Mouse (Mus musculus) hindbrain, embryonic 10.5 days (tissue): Measurements from ENCODE around the gene Adra2a. TPM values are rescaled to one million over a fixed set of nuclear protein-coding genes. Genes with fewer than 3 reads are reported as not detected.

ENCODE experiments used
- DNase-seq: peaks from one replicate; pipeline ENCODE4 v3.0.0-alpha.2; 2017; ENCODE audit warnings: low spot score
- H3K27ac ChIP-seq: fragments of 300-500 bp; sonication (generic); 2 replicates; pipeline ENCODE4 v1.5.1; 2016; ENCODE audit warnings: mild to moderate bottlenecking, moderate library complexity
- H3K27me3 ChIP-seq: fragments of 300-500 bp; sonication (generic); 2 replicates; pipeline ENCODE4 v1.6.1; 2016; ENCODE audit warnings: mild to moderate bottlenecking; ENCODE audit not compliant: poor library complexity, insufficient read depth, severe bottlenecking
- H3K36me3 ChIP-seq: fragments of 300-500 bp; sonication (generic); 2 replicates; pipeline ENCODE4 v1.6.1; 2016; ENCODE audit warnings: mild to moderate bottlenecking, moderate library complexity
- H3K4me1 ChIP-seq: fragments of 300-500 bp; sonication (generic); replicated peaks from 2 replicates; pipeline ENCODE4 v1.6.1; 2016; ENCODE audit warnings: mild to moderate bottlenecking
- H3K4me3 ChIP-seq: fragments of 300-500 bp; sonication (generic); 2 replicates; pipeline ENCODE4 v1.5.1; 2016; ENCODE audit warnings: mild to moderate bottlenecking, moderate library complexity
- H3K9me3 ChIP-seq: fragments of 300-500 bp; sonication (generic); 2 replicates; pipeline ENCODE4 v1.6.1; 2016; ENCODE audit warnings: mild to moderate bottlenecking, moderate library complexity
- WGBS: fragments of 180-500 bp; shearing (Covaris S2); methylation state at CpG from one replicate; pipeline ENCODE4 v1.1.7; 2016; 5-methylcytosine and 5-hydroxymethylcytosine counted together
- polyA plus RNA-seq: library from polyadenylated mRNA; unstranded; fragments of >200 nt; fragmentation: Nextera tagmentation; extraction: Ambion mirVana; gene quantifications from 2 replicates; pipeline ENCODE4 v1.2.1, GENCODE M21; 2016

Gene Adra2a
- polyA plus RNA-seq = 0.65 and 1.8 TPM in 2 replicates

- 74% methylated on average over 5 of the region's 5 CpGs for WGBS
- peaks cover 44% of the 10 kb centered on the region for H3K27me3 ChIP-seq
- no peaks in the 10 kb centered on the region for H3K9me3 ChIP-seq
- H3K4me3 ChIP-seq = peak within 1 kb of the TSS; percentile 60
- DNase-seq = no peak
- H3K27ac ChIP-seq = peak within 1 kb of the TSS; percentile 70
- H3K4me1 ChIP-seq = peaks cover 45% of the 10 kb centered on the region
- H3K36me3 ChIP-seq = no peaks in the 10 kb centered on the region
Observed at GRCm38 (mm10) chr19:54043851-54044250, at the start of gene Adra2a. Gene Adra2a, plus strand, starts transcription at chr19:54044151.

- Histone ChIP-seq H3K4me1 (peaks cover 11% of the 10 kb centered on the region), H3K27ac (no peak overlapping the region), H3K36me3 (peaks cover 5% of the 10 kb centered on the region), H3K27me3 (no peaks in the 10 kb centered on the region), H3K9me3 (no peaks in the 10 kb centered on the region), H3K4me3 (no peak overlapping the region)
- no peak for DNase-seq
- WGBS = 87% methylated on average over 1 of the region's 1 CpGs
Observed at GRCm38 (mm10) chr19:53994276-53994675, 49.7 kb upstream of the Adra2a start.

- peaks cover 14% of the 10 kb centered on the region; the same call in 1 of the 2 replicates for H3K36me3 ChIP-seq
Observed at GRCm38 (mm10) chr19:54010973-54011372, 33.0 kb upstream of the Adra2a start.

GRCm38 (mm10) chr19:54014999-54015398 is 29.0 kb upstream of the Adra2a start:
- H3K27ac ChIP-seq = no peak overlapping the region
- no peak for DNase-seq
- H3K36me3 ChIP-seq = 0 out of 2 replicates have a peak, but pooled peaks cover 6% of the 10 kb centered on the region
- H3K4me3 ChIP-seq = no peak overlapping the region
- H3K27me3 ChIP-seq = no peaks in the 10 kb centered on the region
- H3K4me1 ChIP-seq = no peaks in the 10 kb centered on the region; the same call in 1 of the 2 replicates
- WGBS = 98% methylated on average over 5 of the region's 5 CpGs
- no peaks in the 10 kb centered on the region for H3K9me3 ChIP-seq

More at GRCm38 (mm10) chr19:54010973-54011372, 33.0 kb upstream of the Adra2a start:
- no peaks in the 10 kb centered on the region; the same call in 1 of the 2 replicates for H3K4me1 ChIP-seq
- H3K9me3 ChIP-seq = no peaks in the 10 kb centered on the region
- 70% methylated on average over 4 of the region's 4 CpGs for WGBS
- no peak for DNase-seq
- H3K4me3 ChIP-seq = no peak overlapping the region
- no peak overlapping the region for H3K27ac ChIP-seq
- no peaks in the 10 kb centered on the region for H3K27me3 ChIP-seq

GRCm38 (mm10) chr19:54015503-54015902 is 28.4 kb upstream of the Adra2a start:
- H3K36me3 ChIP-seq = 0 out of 2 replicates have a peak, but pooled peaks cover 6% of the 10 kb centered on the region
- H3K4me1 ChIP-seq = no peaks in the 10 kb centered on the region
- H3K4me3 ChIP-seq = no peak overlapping the region
- 97% methylated on average over 5 of the region's 5 CpGs for WGBS
- H3K9me3 ChIP-seq = no peaks in the 10 kb centered on the region
- no peak overlapping the region for H3K27ac ChIP-seq
- DNase-seq = no peak
- no peaks in the 10 kb centered on the region for H3K27me3 ChIP-seq

- H3K27ac ChIP-seq = no peak overlapping the region
- no peaks in the 10 kb centered on the region for H3K9me3 ChIP-seq
- H3K36me3 ChIP-seq = peaks cover 52% of the 10 kb centered on the region
- no peaks in the 10 kb centered on the region for H3K27me3 ChIP-seq
- 85% methylated on average over 6 of the region's 6 CpGs for WGBS
- H3K4me3 ChIP-seq = no peak overlapping the region
- DNase-seq = no peak
- H3K4me1 ChIP-seq = no peaks in the 10 kb centered on the region; the same call in 1 of the 2 replicates
Observed at GRCm38 (mm10) chr19:54035100-54035499, 8.9 kb upstream of the Adra2a start.

GRCm38 (mm10) chr19:54039441-54039840 is 4.5 kb upstream of the Adra2a start:
- 77% methylated on average over 7 of the region's 7 CpGs for WGBS
- H3K36me3 ChIP-seq = peaks cover 19% of the 10 kb centered on the region
- H3K4me1 ChIP-seq = peaks cover 6% of the 10 kb centered on the region; the same call in 1 of the 2 replicates
- H3K9me3 ChIP-seq = no peaks in the 10 kb centered on the region
- no peaks in the 10 kb centered on the region for H3K27me3 ChIP-seq
- no peak overlapping the region for H3K4me3 ChIP-seq
- H3K27ac ChIP-seq = no peak overlapping the region
- DNase-seq = no peak

GRCm38 (mm10) chr19:54040356-54041028 is 3.5 kb upstream of the Adra2a start:
- no peak overlapping the region for H3K4me3 ChIP-seq
- peaks cover 11% of the 10 kb centered on the region; the same call in 1 of the 2 replicates for H3K36me3 ChIP-seq
- H3K9me3 ChIP-seq = no peaks in the 10 kb centered on the region
- H3K4me1 ChIP-seq = peaks cover 16% of the 10 kb centered on the region
- no peak overlapping the region for H3K27ac ChIP-seq
- WGBS = 72% methylated on average over 4 of the region's 4 CpGs
- peaks cover 10% of the 10 kb centered on the region for H3K27me3 ChIP-seq
- DNase-seq = no peak

- Histone ChIP-seq H3K4me3 (no peak overlapping the region), H3K9me3 (no peaks in the 10 kb centered on the region), H3K27ac (no peak overlapping the region), H3K4me1 (peaks cover 21% of the 10 kb centered on the region), H3K27me3 (peaks cover 15% of the 10 kb centered on the region), H3K36me3 (peaks cover 6% of the 10 kb centered on the region; the same call in 1 of the 2 replicates)
- no peak for DNase-seq
- 44% methylated on average over 5 of the region's 5 CpGs for WGBS
Observed at GRCm38 (mm10) chr19:54041029-54041367, 3.0 kb upstream of the Adra2a start.

GRCm38 (mm10) chr19:54044507-54045371 is 788 bp downstream of the Adra2a start:
- under 1% methylated on average over 59 of the region's 59 CpGs for WGBS
- H3K27ac ChIP-seq = peak overlapping the region; percentile 70

GRCm38 (mm10) chr19:54045412-54045811 is 1.5 kb downstream of the Adra2a start:
- no peak for DNase-seq
- Histone ChIP-seq H3K27ac (peak overlapping the region; percentile 70), H3K27me3 (peaks cover 60% of the 10 kb centered on the region)

More at GRCm38 (mm10) chr19:54044507-54045371, 788 bp downstream of the Adra2a start:
- H3K4me3 ChIP-seq = peak overlapping the region; percentile 60
- no peaks in the 10 kb centered on the region for H3K36me3 ChIP-seq
- peaks cover 45% of the 10 kb centered on the region for H3K4me1 ChIP-seq
- DNase-seq = peak; percentile 86
- peaks cover 53% of the 10 kb centered on the region for H3K27me3 ChIP-seq
- no peaks in the 10 kb centered on the region for H3K9me3 ChIP-seq

GRCm38 (mm10) chr19:54045931-54046683 is 2.2 kb downstream of the Adra2a start:
- WGBS = 3% methylated on average over 55 of the region's 55 CpGs
- H3K27me3 ChIP-seq = peaks cover 67% of the 10 kb centered on the region
- DNase-seq = peak; percentile 56
- no peak overlapping the region; the same call in 1 of the 2 replicates for H3K27ac ChIP-seq
- H3K4me1 ChIP-seq = peaks cover 39% of the 10 kb centered on the region
- no peaks in the 10 kb centered on the region for H3K9me3 ChIP-seq
- H3K36me3 ChIP-seq = no peaks in the 10 kb centered on the region
- H3K4me3 ChIP-seq = peak overlapping the region; percentile 60

More at GRCm38 (mm10) chr19:54045412-54045811, 1.5 kb downstream of the Adra2a start:
- peak overlapping the region; percentile 60 for H3K4me3 ChIP-seq
- no peaks in the 10 kb centered on the region for H3K36me3 ChIP-seq
- 1% methylated on average over 29 of the region's 29 CpGs for WGBS
- no peaks in the 10 kb centered on the region for H3K9me3 ChIP-seq
- peaks cover 45% of the 10 kb centered on the region for H3K4me1 ChIP-seq
